Comparison of ENCODE assay signal across 8 mouse cellular contexts in the genomic region with DNA sequence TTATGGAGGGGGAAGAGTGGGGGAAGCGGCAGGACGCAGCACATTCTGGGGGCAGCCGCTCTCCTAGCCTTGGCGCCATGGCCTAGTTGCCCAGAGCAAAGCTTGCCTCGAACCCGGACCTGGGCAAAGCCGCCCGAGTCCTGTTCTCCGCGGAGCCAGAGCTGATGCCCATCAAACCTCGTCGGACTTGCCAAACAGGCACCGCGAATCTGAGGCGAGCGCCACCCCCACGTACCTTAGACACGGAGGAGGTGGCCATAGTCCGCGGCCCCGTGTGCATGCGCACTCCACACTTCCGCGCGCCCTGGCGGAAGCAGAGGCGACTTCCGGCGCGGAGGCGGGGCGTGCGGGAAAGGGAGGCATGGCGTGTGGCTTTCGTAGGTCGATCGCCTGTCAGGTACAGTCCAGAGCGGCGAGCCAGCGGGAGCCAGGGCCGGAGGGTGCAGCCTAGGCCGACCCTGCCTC. TPM values are rescaled to one million over a fixed set of nuclear protein-coding genes. Genes with fewer than 3 reads are reported as not detected.
A peak's percentile ranks its signal among the peaks of the same experiment; 100 is the strongest.
DNase-seq lines count a peak whose midpoint lies in the region; ATAC-seq and TF ChIP-seq lines count a peak whose summit lies in the region.

A gene (minus strand): TSS at position 315 of the 465 bp plus-strand sequence.
A gene (plus strand): TSS at position 328 of the 465 bp plus-strand sequence.

- H3K9me3 ChIP-seq in heart, embryonic 10.5 days: no peaks in the 10 kb centered on the region
- no peaks in the 10 kb centered on the region for H3K9me3 ChIP-seq in kidney, embryonic 15.5 days (replicated peaks)

- peak; percentile 99 for ATAC-seq in kidney, embryonic 15.5 days (replicated peaks; ENCODE audit: low FRiP score)
- ATAC-seq in monocyte, adult 5-6 weeks (replicated peaks; ENCODE audit: insufficient number of reproducible peaks, low FRiP score, low TSS enrichment, poor library complexity, severe bottlenecking): peak; percentile 99

- peak within 1 kb of the TSS; percentile 94 for H3K4me3 ChIP-seq in bone marrow macrophage, adult 2 months (ENCODE audit: insufficient read depth, low read length)
- H3K4me3 ChIP-seq in embryonic fibroblast, embryonic 13.5 days (ENCODE audit: insufficient read depth, low read length): peak within 1 kb of the TSS; percentile 90
- peak within 1 kb of the TSS; percentile 79 for H3K4me3 ChIP-seq in heart, embryonic 10.5 days
- peak within 1 kb of the TSS; percentile 89 for H3K4me3 ChIP-seq in kidney, embryonic 15.5 days (replicated peaks)

- no peaks in the 10 kb centered on the region for H3K27me3 ChIP-seq in heart, embryonic 10.5 days (ENCODE audit: insufficient read depth, poor library complexity, severe bottlenecking)
- H3K27me3 ChIP-seq in kidney, embryonic 15.5 days: no peaks in the 10 kb centered on the region

- peak; percentile 94 for DNase-seq in A20 (ENCODE audit: low read depth, low spot score)
- peak; percentile 96 for DNase-seq in heart, embryonic 10.5 days (ENCODE audit: low spot score)
- DNase-seq in liver: peak; percentile 95
- peak; percentile 91 to 96 for DNase-seq in spleen, postnatal 4 days (ENCODE audit: low spot score in 2 of 2)

- peak within 1 kb of the TSS; percentile 85 for H3K9ac ChIP-seq in kidney, embryonic 15.5 days

- peak within 1 kb of the TSS; percentile 68 for H3K27ac ChIP-seq in bone marrow macrophage, adult 2 months (ENCODE audit: insufficient read depth, low read depth, low read length)
- H3K27ac ChIP-seq in embryonic fibroblast, embryonic 13.5 days (ENCODE audit: insufficient read depth, low read length): peak within 1 kb of the TSS; percentile 14; the same call in 1 of the 2 replicates
- peak within 1 kb of the TSS; percentile 93 for H3K27ac ChIP-seq in heart, embryonic 10.5 days
- peak within 1 kb of the TSS; percentile 96 for H3K27ac ChIP-seq in kidney, embryonic 15.5 days

- H3K4me2 ChIP-seq in kidney, embryonic 15.5 days: peak within 1 kb of the TSS; percentile 81

- under 1% methylated on average over 42 of the region's 42 CpGs for WGBS in heart, embryonic 10.5 days
- WGBS in kidney, embryonic 15.5 days: under 1% methylated on average over 42 of the region's 42 CpGs

- TF ChIP-seq POLR2A in bone marrow macrophage, adult 2 months (IDR thresholded peaks at IDR 0.05; ENCODE audit: borderline replicate concordance, low read depth, low read length): no peak
- TF ChIP-seq POLR2A in embryonic fibroblast, embryonic 13.5 days (IDR thresholded peaks at IDR 0.05; ENCODE audit: low read depth, low read length): peak; percentile 91

- H3K4me1 ChIP-seq in bone marrow macrophage, adult 2 months (ENCODE audit: control insufficient read depth, insufficient read depth, low read length): peaks cover 22% of the 10 kb centered on the region
- peaks cover 2% of the 10 kb centered on the region; the same call in 1 of the 2 replicates for H3K4me1 ChIP-seq in embryonic fibroblast, embryonic 13.5 days (ENCODE audit: control insufficient read depth, insufficient read depth, low read length)
- peaks cover 19% of the 10 kb centered on the region for H3K4me1 ChIP-seq in heart, embryonic 10.5 days
- H3K4me1 ChIP-seq in kidney, embryonic 15.5 days: peaks cover 26% of the 10 kb centered on the region

- peaks cover 8% of the 10 kb centered on the region; the same call in 1 of the 2 replicates for H3K36me3 ChIP-seq in heart, embryonic 10.5 days
- H3K36me3 ChIP-seq in kidney, embryonic 15.5 days: peaks cover 6% of the 10 kb centered on the region

- no peak for TF ChIP-seq CTCF in bone marrow macrophage, adult 2 months (IDR thresholded peaks at IDR 0.05; ENCODE audit: low read depth, low read length)
- no peak for TF ChIP-seq CTCF in embryonic fibroblast, embryonic 13.5 days (IDR thresholded peaks at IDR 0.05; ENCODE audit: borderline replicate concordance, insufficient read depth, low read length)

RNA-seq across cellular contexts. Expression of the first gene that starts in this region (rescaled TPM):
- polyA plus RNA-seq in bone marrow macrophage, adult 2 months (2012; ENCODE audit: insufficient read depth, insufficient read length, missing spikeins): 41.7 and 43.2 TPM in 2 replicates
- 72.4 and 76.4 TPM in 2 replicates for polyA plus RNA-seq in embryonic fibroblast, embryonic 13.5 days (2011; ENCODE audit: insufficient read length, low read depth, missing spikeins)
- 84.3 and 85.2 TPM in 2 replicates for polyA plus RNA-seq in heart, embryonic 10.5 days (2016; fragmentation: Nextera tagmentation; extraction: Ambion mirVana)
- polyA plus RNA-seq in kidney, embryonic 15.5 days (2015; fragmentation: Nextera tagmentation; extraction: Ambion mirVana): 91.0 and 92.3 TPM in 2 replicates
- total RNA-seq in monocyte, adult 5-6 weeks (2017): 59.8 to 81.4 TPM (median 60.7 TPM) in 3 replicates

RNA-seq across cellular contexts. Expression of the second gene that starts in this region (rescaled TPM):
- polyA plus RNA-seq in bone marrow macrophage, adult 2 months (2012; ENCODE audit: insufficient read depth, insufficient read length, missing spikeins): 15.1 and 18.5 TPM in 2 replicates
- polyA plus RNA-seq in embryonic fibroblast, embryonic 13.5 days (2011; ENCODE audit: insufficient read length, low read depth, missing spikeins): 26.9 and 34.3 TPM in 2 replicates
- 63.1 and 68.0 TPM in 2 replicates for polyA plus RNA-seq in heart, embryonic 10.5 days (2016; fragmentation: Nextera tagmentation; extraction: Ambion mirVana)
- 71.5 and 76.0 TPM in 2 replicates for polyA plus RNA-seq in kidney, embryonic 15.5 days (2015; fragmentation: Nextera tagmentation; extraction: Ambion mirVana)
- 18.7 to 26.0 TPM (median 24.8 TPM) in 3 replicates for total RNA-seq in monocyte, adult 5-6 weeks (2017)

Comparison
In these comparisons a context has a peak if more than half of its experiments do, and no peak if none do; other contexts are left out.
1. Peak in every context shown above with its lines: DNase-seq, ATAC-seq, H3K4me3 ChIP-seq and H3K27ac ChIP-seq.
2. H3K27ac ChIP-seq: peak in every context shown above with its lines; median percentile 96 in kidney, embryonic 15.5 days; 93 in heart, embryonic 10.5 days; 68 in bone marrow macrophage, adult 2 months; 14 in embryonic fibroblast, embryonic 13.5 days.